Mouse (Mus musculus): ENCODE measurements around the gene Higd1a. TPM values are rescaled to one million over a fixed set of nuclear protein-coding genes. Genes with fewer than 3 reads are reported as not detected.

Higd1a gene
- polyA plus RNA-seq, 1 experiment from 2014 or later: 230 TPM

DNA sequence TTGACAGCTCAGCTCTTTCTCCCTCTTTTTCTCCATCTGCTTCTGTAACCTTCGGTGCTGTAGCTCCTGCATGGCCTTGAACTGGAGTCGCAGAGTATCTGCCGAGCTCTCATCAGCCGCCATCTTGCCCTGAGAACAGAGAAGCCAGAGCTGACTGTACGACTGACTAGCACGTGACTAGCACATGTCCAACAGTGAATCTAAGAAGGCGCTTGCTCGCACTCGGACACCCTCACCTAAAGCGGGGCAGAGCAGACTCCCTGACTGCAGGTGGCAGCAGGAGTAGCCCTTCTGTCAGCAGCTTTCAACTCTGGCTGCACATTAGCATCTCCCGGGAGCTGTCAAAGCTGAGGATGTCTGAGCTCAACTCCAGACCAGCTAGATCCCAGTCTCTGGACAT is 24.3 kb downstream of the Higd1a start:
- Histone ChIP-seq H3K9me3 (no peaks in the 10 kb centered on the region; the same call in 1 of the 2 replicates), H3K4me2 (no peak overlapping the region), H3K27ac (replicated peaks) (no peak overlapping the region), H3K27me3 (replicated peaks) (peaks cover 4% of the 10 kb centered on the region; the same call in 1 of the 2 replicates), H3K36me3 (no peaks in the 10 kb centered on the region), H3K4me3 (no peak overlapping the region), H3K9ac (no peak overlapping the region), H3K4me1 (peaks cover 2% of the 10 kb centered on the region)
- ATAC-seq (ENCODE audit: extremely low read depth, insufficient number of reproducible peaks, low FRiP score, low TSS enrichment): no peak
- WGBS: 76% methylated on average over 11 of the region's 11 CpGs

DNA sequence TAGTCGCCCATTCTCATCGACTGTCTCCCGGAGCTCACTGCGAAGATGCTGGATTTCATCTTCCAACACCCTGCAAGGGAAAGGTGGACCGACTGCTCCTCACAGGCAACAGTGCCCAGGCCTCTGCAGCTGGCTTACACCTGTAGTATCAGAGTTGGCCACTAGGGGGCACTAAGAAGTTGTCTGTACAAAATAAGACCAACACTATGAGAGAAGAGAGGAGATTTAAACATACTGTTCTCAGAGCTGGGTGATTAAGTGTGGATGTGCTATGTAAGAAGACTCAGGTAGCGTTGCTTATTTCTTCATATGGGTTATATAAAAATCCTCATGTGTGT is 27.2 kb downstream of the Higd1a start:
- no peak overlapping the region for H3K27ac ChIP-seq (replicated peaks)
- ATAC-seq (ENCODE audit: extremely low read depth, insufficient number of reproducible peaks, low FRiP score, low TSS enrichment): no peak
- H3K4me2 ChIP-seq: no peak overlapping the region
- no peaks in the 10 kb centered on the region for H3K4me1 ChIP-seq
- no peaks in the 10 kb centered on the region for H3K36me3 ChIP-seq
- no peak overlapping the region for H3K4me3 ChIP-seq
- WGBS: 20% methylated on average over 6 of the region's 6 CpGs
- H3K9me3 ChIP-seq: no peaks in the 10 kb centered on the region; the same call in 1 of the 2 replicates
- no peak overlapping the region for H3K9ac ChIP-seq
- H3K27me3 ChIP-seq (replicated peaks): no peaks in the 10 kb centered on the region

DNA sequence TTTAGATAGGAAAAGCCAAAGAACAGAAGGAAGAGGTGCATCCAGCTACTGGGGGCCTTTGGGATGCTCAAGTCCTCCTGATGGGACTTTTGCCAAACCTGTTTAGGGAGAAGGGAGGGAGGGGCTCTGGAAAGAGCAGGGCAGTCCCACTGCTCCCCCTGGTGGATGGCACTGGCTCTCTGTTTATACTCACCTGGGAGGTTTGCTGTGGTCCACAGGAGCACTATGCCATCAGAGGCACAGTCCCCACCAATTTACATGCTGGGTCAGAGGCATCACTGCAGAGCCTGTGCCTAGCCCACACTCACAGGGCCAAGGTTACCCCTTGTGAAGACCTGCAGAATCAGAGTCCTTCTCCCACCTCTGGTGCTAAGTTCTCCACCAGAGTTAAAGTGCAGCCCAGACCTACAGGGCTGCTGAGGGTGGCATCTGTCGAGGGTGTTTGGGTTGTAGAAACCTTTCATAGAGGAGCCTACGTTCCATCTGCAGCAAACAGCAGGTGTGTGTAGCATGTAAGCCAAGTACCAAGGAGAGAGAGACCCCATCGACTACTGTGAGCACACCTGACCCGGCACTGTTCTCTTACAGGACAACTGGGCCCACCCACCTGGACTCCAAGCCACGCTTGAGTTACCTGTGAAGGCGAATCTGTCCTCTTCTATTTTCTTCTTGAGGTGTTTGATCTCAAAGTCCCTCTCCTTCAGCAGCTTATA is 27.8 kb downstream of the Higd1a start:
- Histone ChIP-seq H3K27ac (replicated peaks) (no peak overlapping the region), H3K36me3 (no peaks in the 10 kb centered on the region), H3K4me2 (no peak overlapping the region), H3K9ac (no peak overlapping the region), H3K4me1 (no peaks in the 10 kb centered on the region), H3K27me3 (replicated peaks) (no peaks in the 10 kb centered on the region), H3K9me3 (no peaks in the 10 kb centered on the region; the same call in 1 of the 2 replicates), H3K4me3 (no peak overlapping the region)
- WGBS: 69% methylated on average over 6 of the region's 6 CpGs
- ATAC-seq (ENCODE audit: extremely low read depth, insufficient number of reproducible peaks, low FRiP score, low TSS enrichment): no peak

DNA sequence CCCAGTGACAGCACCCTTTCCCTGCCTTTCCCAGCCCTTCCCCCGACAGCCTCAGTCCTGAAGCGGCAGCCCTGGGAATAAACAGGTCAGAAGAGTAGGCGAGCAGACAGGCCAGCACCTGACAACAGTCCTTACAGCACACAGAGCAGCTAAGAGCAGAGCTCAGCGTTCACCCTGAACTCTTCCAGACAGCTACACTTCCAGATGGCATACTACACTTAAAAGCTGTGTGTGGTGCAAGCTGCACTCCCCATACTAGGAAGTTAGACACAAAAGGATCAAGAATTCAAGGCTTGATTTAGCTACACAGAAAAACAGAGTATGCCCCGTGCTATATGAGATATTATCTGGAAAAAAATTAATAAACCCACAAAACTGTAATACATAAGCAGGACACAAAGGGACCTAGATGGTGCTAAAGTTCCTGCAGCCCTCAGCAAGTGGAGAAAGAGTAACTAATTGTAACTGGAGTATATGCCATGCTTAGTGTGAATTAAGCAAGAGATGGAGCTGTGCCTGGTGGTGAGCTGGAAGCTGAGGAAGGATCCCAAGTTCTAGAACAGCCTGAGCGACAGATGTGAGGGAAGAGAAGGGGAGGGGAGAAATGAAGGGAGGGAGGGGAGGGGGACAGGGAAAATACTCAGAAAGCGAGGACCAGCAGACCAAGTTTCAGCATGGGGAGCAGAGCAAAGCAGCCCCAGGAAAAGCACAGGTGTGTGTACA is 28.7 kb downstream of the Higd1a start:
- Histone ChIP-seq H3K4me3 (no peak overlapping the region), H3K4me1 (no peaks in the 10 kb centered on the region), H3K36me3 (no peaks in the 10 kb centered on the region), H3K27me3 (replicated peaks) (no peaks in the 10 kb centered on the region), H3K27ac (replicated peaks) (no peak overlapping the region), H3K4me2 (no peak overlapping the region), H3K9ac (no peak overlapping the region), H3K9me3 (no peaks in the 10 kb centered on the region)
- WGBS: 46% methylated on average over 7 of the region's 7 CpGs
- no peak for ATAC-seq (ENCODE audit: extremely low read depth, insufficient number of reproducible peaks, low FRiP score, low TSS enrichment)

DNA sequence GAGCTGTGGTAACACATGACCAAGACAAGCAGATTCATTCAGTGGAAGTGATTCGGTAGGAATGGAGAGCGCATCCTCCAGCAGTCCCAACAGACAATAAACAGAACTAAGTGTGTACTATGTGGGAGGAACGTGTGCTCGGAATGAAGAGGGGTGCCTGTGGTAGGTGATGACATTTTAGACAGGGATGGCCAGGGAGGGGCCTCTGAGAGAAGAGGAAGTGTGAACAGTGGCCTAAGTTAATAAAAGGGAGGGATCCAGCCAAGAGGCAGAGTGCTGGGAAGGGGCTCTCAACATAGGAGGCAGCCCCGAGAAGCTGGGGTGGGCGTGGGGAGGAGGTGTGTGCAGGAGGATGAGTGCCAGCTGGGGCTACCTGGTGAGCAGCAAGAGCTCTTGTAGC is 29.8 kb downstream of the Higd1a start:
- H3K9ac ChIP-seq: no peak overlapping the region
- H3K36me3 ChIP-seq: no peaks in the 10 kb centered on the region
- no peak overlapping the region for H3K4me2 ChIP-seq
- no peak for ATAC-seq (ENCODE audit: extremely low read depth, insufficient number of reproducible peaks, low FRiP score, low TSS enrichment)
- H3K9me3 ChIP-seq: no peaks in the 10 kb centered on the region
- H3K27ac ChIP-seq (replicated peaks): no peak overlapping the region
- no peak overlapping the region for H3K4me3 ChIP-seq
- 54% methylated on average over 6 of the region's 6 CpGs for WGBS
- no peaks in the 10 kb centered on the region for H3K27me3 ChIP-seq (replicated peaks)
- no peaks in the 10 kb centered on the region for H3K4me1 ChIP-seq

DNA sequence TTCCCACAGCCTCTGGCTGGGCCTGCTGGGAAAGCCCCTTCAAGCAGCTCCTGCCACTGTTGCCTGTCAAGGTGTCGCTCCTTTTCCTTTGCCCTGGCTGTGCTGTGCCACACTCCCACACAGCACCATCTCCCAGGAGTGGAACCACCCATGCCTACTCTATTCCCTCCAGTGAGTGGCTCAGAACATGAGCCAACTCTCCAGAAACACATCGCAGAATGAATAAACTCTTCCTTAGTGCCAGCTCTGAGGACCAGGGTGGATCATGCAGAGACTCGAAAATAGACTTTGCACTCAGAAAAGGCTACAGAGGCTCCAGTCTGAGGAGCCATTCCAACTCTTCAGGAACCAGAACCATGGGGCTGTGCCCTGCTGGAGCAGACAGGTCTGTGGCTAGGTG is 31.8 kb downstream of the Higd1a start:
- no peak overlapping the region for H3K27ac ChIP-seq (replicated peaks)
- no peak overlapping the region for H3K9ac ChIP-seq
- no peak overlapping the region for H3K4me3 ChIP-seq
- ATAC-seq (ENCODE audit: extremely low read depth, insufficient number of reproducible peaks, low FRiP score, low TSS enrichment): no peak
- H3K27me3 ChIP-seq (replicated peaks): no peaks in the 10 kb centered on the region
- peaks cover 7% of the 10 kb centered on the region; the same call in 1 of the 2 replicates for H3K4me1 ChIP-seq
- no peaks in the 10 kb centered on the region for H3K9me3 ChIP-seq
- 70% methylated on average over 3 of the region's 3 CpGs for WGBS
- H3K36me3 ChIP-seq: no peaks in the 10 kb centered on the region
- no peak overlapping the region for H3K4me2 ChIP-seq

DNA sequence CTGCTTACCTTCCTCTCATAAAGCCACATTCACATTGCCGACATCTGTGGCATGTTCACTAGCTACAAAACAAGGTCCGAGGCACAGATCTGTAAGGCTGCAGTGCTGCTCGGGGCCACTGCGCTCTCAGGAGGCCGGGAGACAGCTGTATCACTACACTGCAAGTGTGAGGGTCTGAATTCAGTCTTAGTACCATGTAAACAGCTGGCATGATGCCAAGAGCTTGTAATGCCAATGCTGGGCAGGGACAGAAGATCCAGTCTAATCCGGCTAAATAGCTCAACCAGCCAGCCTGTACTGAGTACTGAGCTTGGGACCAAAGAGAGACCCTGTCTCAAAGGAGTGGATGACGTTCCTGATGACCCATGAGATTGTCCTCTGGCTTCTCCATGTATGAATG is 34.2 kb downstream of the Higd1a start:
- no peak for ATAC-seq (ENCODE audit: extremely low read depth, insufficient number of reproducible peaks, low FRiP score, low TSS enrichment)
- no peaks in the 10 kb centered on the region for H3K36me3 ChIP-seq
- no peaks in the 10 kb centered on the region for H3K27me3 ChIP-seq (replicated peaks)
- H3K4me2 ChIP-seq: no peak overlapping the region
- H3K4me1 ChIP-seq: peaks cover 14% of the 10 kb centered on the region
- no peaks in the 10 kb centered on the region for H3K9me3 ChIP-seq
- H3K4me3 ChIP-seq: no peak overlapping the region
- H3K9ac ChIP-seq: no peak overlapping the region
- H3K27ac ChIP-seq (replicated peaks): no peak overlapping the region
- WGBS: 76% methylated on average over 7 of the region's 7 CpGs

DNA sequence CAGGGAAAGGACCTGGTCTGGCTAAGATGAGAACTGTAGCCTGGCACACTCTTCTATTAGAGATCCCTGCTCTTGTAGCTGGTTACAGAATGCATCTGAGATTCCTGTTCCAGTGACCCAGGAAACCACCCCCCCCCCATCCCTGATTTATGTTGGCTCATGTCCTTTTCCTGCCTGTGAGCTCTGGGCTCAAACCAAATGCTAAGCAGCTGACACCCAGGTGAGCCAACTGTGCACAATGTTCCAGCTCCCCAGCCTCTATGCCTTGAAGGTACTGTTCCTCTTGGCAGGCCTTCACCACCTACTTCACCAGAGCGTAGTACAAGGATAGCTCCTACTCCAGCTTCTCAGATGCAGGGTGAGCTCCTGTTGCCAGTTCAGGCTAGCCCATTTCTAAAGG is 35.1 kb downstream of the Higd1a start:
- H3K9ac ChIP-seq: no peak overlapping the region

DNA sequence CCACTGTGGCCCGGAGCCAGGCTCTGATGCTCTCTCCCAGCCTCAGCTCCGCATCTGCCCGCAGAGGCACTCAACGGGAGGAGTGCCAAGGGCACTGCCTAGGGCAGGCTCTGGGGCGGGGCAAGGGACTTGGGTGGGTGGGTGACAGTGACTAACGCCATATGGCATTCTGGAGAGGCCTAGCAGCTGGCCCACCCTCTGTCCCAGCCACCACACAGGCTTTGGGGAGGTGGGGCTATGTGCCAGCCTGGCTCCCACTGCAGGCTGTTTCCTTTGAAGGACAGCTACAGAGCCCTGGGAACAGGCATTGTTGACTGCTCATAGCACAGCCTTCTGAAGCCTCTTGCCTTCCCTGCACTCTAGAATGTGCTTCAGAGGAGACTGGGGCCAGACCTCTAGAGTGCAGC is 35.6 kb downstream of the Higd1a start:
- WGBS: 61% methylated on average over 6 of the region's 6 CpGs

More for the DNA sequence above, 35.1 kb downstream of the Higd1a start:
- Histone ChIP-seq H3K4me3 (no peak overlapping the region), H3K4me1 (peaks cover 14% of the 10 kb centered on the region), H3K9me3 (no peaks in the 10 kb centered on the region), H3K4me2 (no peak overlapping the region), H3K27ac (replicated peaks) (no peak overlapping the region), H3K36me3 (no peaks in the 10 kb centered on the region), H3K27me3 (replicated peaks) (no peaks in the 10 kb centered on the region)
- 82% methylated on average over 1 of the region's 1 CpGs for WGBS
- no peak for ATAC-seq (ENCODE audit: extremely low read depth, insufficient number of reproducible peaks, low FRiP score, low TSS enrichment)

DNA sequence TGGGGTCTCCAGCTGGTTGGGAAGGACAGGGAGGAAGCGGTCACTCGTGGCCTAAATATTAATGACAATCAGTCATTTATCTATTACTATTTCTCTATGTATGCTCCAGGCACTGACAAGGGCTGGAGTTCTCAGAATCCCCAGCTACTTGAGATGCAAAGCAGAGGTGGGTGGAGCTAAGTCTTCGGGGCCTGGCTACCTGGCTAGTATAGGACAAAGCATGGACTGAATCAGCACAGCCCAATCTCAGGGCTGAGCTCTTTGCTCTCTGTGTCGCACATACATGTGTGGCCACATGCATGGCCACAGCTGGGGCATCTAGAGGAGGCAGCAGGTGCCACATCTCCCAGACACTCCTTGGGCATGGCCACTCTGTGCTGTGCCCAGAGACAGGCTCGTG is 37.4 kb downstream of the Higd1a start:
- H3K4me3 ChIP-seq: no peak overlapping the region
- no peaks in the 10 kb centered on the region for H3K36me3 ChIP-seq
- peaks cover 14% of the 10 kb centered on the region for H3K4me1 ChIP-seq
- no peak overlapping the region for H3K27ac ChIP-seq (replicated peaks)
- ATAC-seq (ENCODE audit: extremely low read depth, insufficient number of reproducible peaks, low FRiP score, low TSS enrichment): no peak
- H3K9me3 ChIP-seq: no peaks in the 10 kb centered on the region
- WGBS: 63% methylated on average over 5 of the region's 5 CpGs
- no peak overlapping the region for H3K9ac ChIP-seq
- H3K4me2 ChIP-seq: no peak overlapping the region
- no peaks in the 10 kb centered on the region for H3K27me3 ChIP-seq (replicated peaks)

More for the DNA sequence above, 35.6 kb downstream of the Higd1a start:
- no peaks in the 10 kb centered on the region for H3K27me3 ChIP-seq (replicated peaks)
- H3K36me3 ChIP-seq: no peaks in the 10 kb centered on the region
- no peak overlapping the region for H3K9ac ChIP-seq
- H3K4me1 ChIP-seq: peaks cover 14% of the 10 kb centered on the region
- ATAC-seq (ENCODE audit: extremely low read depth, insufficient number of reproducible peaks, low FRiP score, low TSS enrichment): no peak
- no peak overlapping the region for H3K27ac ChIP-seq (replicated peaks)
- no peak overlapping the region for H3K4me2 ChIP-seq
- H3K4me3 ChIP-seq: no peak overlapping the region
- H3K9me3 ChIP-seq: no peaks in the 10 kb centered on the region

DNA sequence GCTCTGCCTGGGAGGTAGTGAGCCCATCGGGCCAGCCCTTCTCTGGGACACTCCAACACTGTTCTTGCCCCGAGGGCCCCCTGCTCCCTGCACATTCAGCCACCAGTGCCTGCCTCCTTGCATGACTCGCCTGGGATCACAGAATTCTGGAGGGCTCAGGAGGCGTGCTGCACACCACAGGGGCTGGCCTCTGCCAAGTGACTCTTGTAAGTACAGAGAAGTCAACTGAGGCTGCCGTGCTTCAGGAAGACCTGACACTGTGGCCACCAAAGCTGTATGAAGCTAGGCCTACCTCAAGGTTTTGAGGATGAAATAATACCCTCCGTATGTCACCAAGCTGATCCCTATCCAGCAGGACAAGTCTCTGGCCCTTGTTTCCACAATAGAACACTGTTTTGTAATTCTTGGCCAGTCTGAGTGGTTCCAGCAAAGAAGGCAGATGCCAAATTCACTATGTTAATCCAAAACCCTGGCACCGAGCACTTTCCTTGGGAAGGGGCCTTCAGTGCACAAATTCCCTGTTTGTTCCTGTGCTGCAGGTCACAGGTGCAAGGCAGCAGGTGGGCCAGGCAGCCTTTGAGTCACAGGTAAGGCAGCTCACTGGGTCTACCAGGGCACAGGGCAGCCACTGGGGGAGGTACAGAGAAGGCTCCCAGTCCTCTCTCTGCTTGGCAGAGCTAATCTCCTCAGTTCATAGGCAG is 38.2 kb downstream of the Higd1a start:
- no peak overlapping the region for H3K27ac ChIP-seq (replicated peaks)
- H3K27me3 ChIP-seq (replicated peaks): no peaks in the 10 kb centered on the region
- WGBS: 47% methylated on average over 7 of the region's 7 CpGs
- peaks cover 14% of the 10 kb centered on the region for H3K4me1 ChIP-seq
- no peak overlapping the region for H3K4me3 ChIP-seq
- no peaks in the 10 kb centered on the region for H3K9me3 ChIP-seq
- 0 out of 2 replicates have a peak overlapping the region, but pooled peaks have one; percentile 1 for H3K9ac ChIP-seq
- no peak overlapping the region for H3K4me2 ChIP-seq
- no peaks in the 10 kb centered on the region for H3K36me3 ChIP-seq
- no peak for ATAC-seq (ENCODE audit: extremely low read depth, insufficient number of reproducible peaks, low FRiP score, low TSS enrichment)

Measured in heart, embryonic 13.5 days (tissue).